Mouse (Mus musculus) liver, adult 2 months (tissue): ENCODE data around the gene Znrf2. TPM values are rescaled to one million over a fixed set of nuclear protein-coding genes. Genes with fewer than 3 reads are reported as not detected.
A peak's percentile ranks its signal among the peaks of the same experiment; 100 is the strongest.

Source experiments
- DNase-seq: peaks from one replicate; pipeline ENCODE4 v3.0.0-alpha.2; 2011; ENCODE audit warnings: low read depth, low spot score; ENCODE audit errors: extremely low read depth
- H3K27ac ChIP-seq: fragments of 200-500 bp; replicated peaks from 2 replicates; pipeline ENCODE4 v1.5.1; 2012; ENCODE audit warnings: low read depth, mild to moderate bottlenecking, control low read depth, inconsistent platforms, low read length; ENCODE audit not compliant: insufficient read depth
- H3K27me3 ChIP-seq: fragments of 200-500 bp; 2 replicates; pipeline ENCODE4 v1.6.1; 2012; ENCODE audit warnings: mild to moderate bottlenecking, moderate library complexity, low read length, inconsistent platforms; ENCODE audit not compliant: control insufficient read depth, insufficient read depth
- H3K36me3 ChIP-seq: fragments of 200-500 bp; 2 replicates; pipeline ENCODE4 v1.6.1; 2012; ENCODE audit warnings: low read length, inconsistent platforms; ENCODE audit not compliant: control insufficient read depth, insufficient read depth
- H3K4me1 ChIP-seq: fragments of 200-500 bp; 2 replicates; pipeline ENCODE4 v1.6.1; 2011; ENCODE audit warnings: low read length; ENCODE audit not compliant: control insufficient read depth, insufficient read depth
- H3K4me3 ChIP-seq: fragments of 200-500 bp; 2 replicates; pipeline ENCODE4 v1.5.1; 2011; ENCODE audit warnings: low read depth, mild to moderate bottlenecking, control low read depth, low read length, moderate library complexity; ENCODE audit not compliant: insufficient read depth
- H3K79me2 ChIP-seq: fragments of 200-500 bp; 2 replicates; pipeline ENCODE4 v1.6.1; 2012; ENCODE audit warnings: inconsistent platforms, mild to moderate bottlenecking, low read length, moderate library complexity; ENCODE audit not compliant: control insufficient read depth, insufficient read depth
- H3K9ac ChIP-seq: fragments of 200-500 bp; 2 replicates; pipeline ENCODE4 v1.6.1; 2012; ENCODE audit warnings: low read depth, mild to moderate bottlenecking, control low read depth, inconsistent platforms, low read length
- CTCF ChIP-seq: fragments of 200-500 bp; IDR thresholded peaks from 2 replicates; pipeline ENCODE4 v1.5.1; 2011; ENCODE audit warnings: low read depth, low read length, control low read depth
- POLR2A ChIP-seq: fragments of 200-500 bp; IDR thresholded peaks from 2 replicates; pipeline ENCODE4 v1.6.1; 2011; ENCODE audit warnings: low read length, control low read depth; ENCODE audit not compliant: insufficient read depth; ENCODE audit errors: extremely low read depth
- WGBS: fragments of 180-500 bp; shearing (Covaris S2); methylation state at CpG from one replicate; pipeline ENCODE4 v1.1.7; 2018; 5-methylcytosine and 5-hydroxymethylcytosine counted together
- polyA plus RNA-seq: library from polyadenylated mRNA; depleted of rRNA; stranded (reverse); fragments of >200 nt; gene quantifications from 2 replicates; pipeline ENCODE4 v1.2.3, GENCODE M21; 2012
- total RNA-seq: library from RNA; depleted of rRNA; stranded (reverse); fragments of >200 nt; gene quantifications from 2 replicates; pipeline ENCODE4 v1.2.3, GENCODE M21; 2014

Gene Znrf2
- total and polyA plus RNA-seq, 2 experiments: 16.2 to 27.8 TPM

GRCm38 (mm10) chr6:54848546-54848945, 31.8 kb downstream of the Znrf2 start:
- Histone ChIP-seq H3K4me3 (no peak overlapping the region), H3K36me3 (no peaks in the 10 kb centered on the region), H3K27me3 (no peaks in the 10 kb centered on the region), H3K79me2 (peaks cover 32% of the 10 kb centered on the region), H3K27ac (no peak overlapping the region), H3K9ac (no peak overlapping the region), H3K4me1 (peaks cover 10% of the 10 kb centered on the region)
- 90% methylated on average over 3 of the region's 3 CpGs for whole genome bisulfite sequencing
- TF ChIP-seq CTCF (no peak), POLR2A (no peak)
- no peak for DNase-seq

- TF ChIP-seq POLR2A: no peak
- no peak for TF ChIP-seq CTCF
- 25% methylated on average over 4 of the region's 4 CpGs for WGBS
- no peak overlapping the region for H3K4me3 ChIP-seq
- no peaks in the 10 kb centered on the region for H3K36me3 ChIP-seq
- H3K9ac ChIP-seq: no peak overlapping the region
- H3K27ac ChIP-seq: peak overlapping the region; percentile 22; the same call in 1 of the 2 replicates
- H3K79me2 ChIP-seq: peaks cover 27% of the 10 kb centered on the region
- no peaks in the 10 kb centered on the region for H3K27me3 ChIP-seq
- H3K4me1 ChIP-seq: peaks cover 10% of the 10 kb centered on the region
- DNase-seq: peak; percentile 72
These were observed 32.8 kb downstream of the Znrf2 start for GRCm38 (mm10) chr6:54849179-54850156.

GRCm38 (mm10) chr6:54851778-54852177, 35.1 kb downstream of the Znrf2 start:
- Histone ChIP-seq H3K79me2 (peaks cover 27% of the 10 kb centered on the region), H3K9ac (no peak overlapping the region), H3K27ac (no peak overlapping the region), H3K4me3 (no peak overlapping the region), H3K27me3 (no peaks in the 10 kb centered on the region), H3K36me3 (no peaks in the 10 kb centered on the region), H3K4me1 (peaks cover 11% of the 10 kb centered on the region)
- WGBS: 79% methylated on average over 4 of the region's 4 CpGs
- DNase-seq: no peak
- TF ChIP-seq POLR2A (no peak), CTCF (no peak)

- peaks cover 11% of the 10 kb centered on the region for H3K4me1 ChIP-seq
- H3K36me3 ChIP-seq: no peaks in the 10 kb centered on the region
- no peak overlapping the region for H3K27ac ChIP-seq
- H3K79me2 ChIP-seq: peaks cover 24% of the 10 kb centered on the region
- H3K4me3 ChIP-seq: no peak overlapping the region
- H3K27me3 ChIP-seq: no peaks in the 10 kb centered on the region
- TF ChIP-seq CTCF (no peak), POLR2A (no peak)
- H3K9ac ChIP-seq: no peak overlapping the region
- 60% methylated on average over 3 of the region's 3 CpGs for WGBS
- DNase-seq: no peak
These were observed 36.0 kb downstream of the Znrf2 start for GRCm38 (mm10) chr6:54852669-54853068.

GRCm38 (mm10) chr6:54854859-54855258, 38.1 kb downstream of the Znrf2 start:
- Histone ChIP-seq H3K36me3 (no peaks in the 10 kb centered on the region), H3K27ac (0 out of 2 replicates have a peak overlapping the region, but pooled peaks have one; percentile 12), H3K4me3 (no peak overlapping the region), H3K9ac (no peak overlapping the region), H3K27me3 (no peaks in the 10 kb centered on the region), H3K79me2 (peaks cover 20% of the 10 kb centered on the region), H3K4me1 (peaks cover 5% of the 10 kb centered on the region)
- TF ChIP-seq POLR2A: no peak
- TF ChIP-seq CTCF: no peak
- 73% methylated on average over 4 of the region's 4 CpGs for WGBS
- no peak for DNase-seq
